Mouse (Mus musculus) cerebellum, adult 2 months (tissue): ENCODE results near the gene Nell2. TPM values are rescaled to one million over a fixed set of nuclear protein-coding genes. Genes with fewer than 3 reads are reported as not detected.

Experiments used
- DNase-seq, 2 experiments: peaks; one replicate each; pipeline ENCODE4 v3.0.0; 2021
- H3K27ac ChIP-seq: fragments of 200-500 bp; 2 replicates; pipeline ENCODE4 v1.5.1; 2012; ENCODE audit warnings: low read length, control low read depth, inconsistent platforms; ENCODE audit not compliant: insufficient read depth
- H3K27me3 ChIP-seq: fragments of 200-500 bp; 2 replicates; pipeline ENCODE4 v1.6.1; 2012; ENCODE audit warnings: inconsistent platforms, mild to moderate bottlenecking, low read length, moderate library complexity; ENCODE audit not compliant: control insufficient read depth, insufficient read depth
- H3K4me1 ChIP-seq: fragments of 200-500 bp; 2 replicates; pipeline ENCODE4 v1.6.1; 2011; ENCODE audit warnings: low read length; ENCODE audit not compliant: control insufficient read depth, insufficient read depth
- H3K4me3 ChIP-seq: fragments of 200-500 bp; replicated peaks from 2 replicates; pipeline ENCODE3; 2011; ENCODE audit warnings: mild to moderate bottlenecking, low read depth, low read length, control low read depth; ENCODE audit not compliant: insufficient read depth
- CTCF ChIP-seq: fragments of 200-500 bp; IDR thresholded peaks from 2 replicates; pipeline ENCODE4 v1.5.1; 2011; ENCODE audit warnings: low read depth, mild to moderate bottlenecking, control low read depth, low read length, moderate library complexity, borderline replicate concordance; ENCODE audit not compliant: insufficient read depth
- POLR2A ChIP-seq: fragments of 200-500 bp; IDR thresholded peaks from 2 replicates; pipeline ENCODE4 v1.6.1; 2011; ENCODE audit warnings: low read length, control low read depth, borderline replicate concordance; ENCODE audit not compliant: insufficient read depth
- WGBS: fragments of 180-500 bp; shearing (Covaris S2); methylation state at CpG from one replicate; pipeline ENCODE4 v1.1.7; 2018; 5-methylcytosine and 5-hydroxymethylcytosine counted together
- polyA plus RNA-seq: library from polyadenylated mRNA; depleted of rRNA; stranded (reverse); fragments of >200 nt; gene quantifications from 2 replicates; pipeline ENCODE4 v1.2.3, GENCODE M21; 2012; rRNA removed

The Nell2 gene
- polyA plus RNA-seq, 1 experiment, result 141 TPM

- H3K4me1 ChIP-seq, result peaks cover 15% of the 10 kb centered on the region
- no peak for TF ChIP-seq CTCF
- peak; percentile 71 to 74 for DNase-seq
- no peaks in the 10 kb centered on the region for H3K27me3 ChIP-seq
- no peak overlapping the region for H3K4me3 ChIP-seq
- WGBS, result 36% methylated on average over 6 of the region's 6 CpGs
- H3K27ac ChIP-seq, result no peak overlapping the region
Measured at GRCm38 (mm10) chr15:95049171-95049729, 479.1 kb downstream of the Nell2 start.

- TF ChIP-seq POLR2A, result no peak
- TF ChIP-seq CTCF, result no peak
- H3K27me3 ChIP-seq, result no peaks in the 10 kb centered on the region
- H3K4me3 ChIP-seq, result no peak overlapping the region
- H3K27ac ChIP-seq, result no peak overlapping the region
- H3K4me1 ChIP-seq, result peaks cover 17% of the 10 kb centered on the region
- DNase-seq, result peak; percentile 40 to 71
- 67% methylated on average over 2 of the region's 2 CpGs for WGBS
Measured at GRCm38 (mm10) chr15:95047486-95047885, 480.9 kb downstream of the Nell2 start.

GRCm38 (mm10) chr15:95044011-95044410 is 484.3 kb downstream of the Nell2 start:
- 3% methylated on average over 8 of the region's 8 CpGs for WGBS
- Histone ChIP-seq H3K4me3 (no peak overlapping the region), H3K4me1 (peaks cover 16% of the 10 kb centered on the region), H3K27me3 (no peaks in the 10 kb centered on the region), H3K27ac (peak overlapping the region; percentile 44; the same call in 1 of the 2 replicates)
- peak; percentile 89 to 96 for DNase-seq
- peak; percentile 17; the same call in 1 of the 2 replicates for TF ChIP-seq POLR2A
- TF ChIP-seq CTCF, result no peak

- Histone ChIP-seq H3K27me3 (no peaks in the 10 kb centered on the region), H3K4me1 (peaks cover 11% of the 10 kb centered on the region), H3K4me3 (no peak overlapping the region), H3K27ac (no peak overlapping the region)
- WGBS, result 77% methylated on average over 9 of the region's 9 CpGs
- TF ChIP-seq POLR2A (no peak), CTCF (no peak)
- DNase-seq, result no peak
Measured at GRCm38 (mm10) chr15:95042437-95042836, 485.9 kb downstream of the Nell2 start.

- Histone ChIP-seq H3K4me1 (no peaks in the 10 kb centered on the region), H3K27ac (no peak overlapping the region), H3K4me3 (no peak overlapping the region), H3K27me3 (no peaks in the 10 kb centered on the region)
- TF ChIP-seq POLR2A (no peak), CTCF (no peak)
- DNase-seq, result no peak
- WGBS, result 63% methylated on average over 5 of the region's 5 CpGs
Measured at GRCm38 (mm10) chr15:95029487-95029875, 498.9 kb downstream of the Nell2 start.

- no peak for DNase-seq
- no peaks in the 10 kb centered on the region for H3K4me1 ChIP-seq
- H3K27ac ChIP-seq, result no peak overlapping the region
- TF ChIP-seq CTCF (no peak), POLR2A (no peak)
- H3K4me3 ChIP-seq, result no peak overlapping the region
- H3K27me3 ChIP-seq, result no peaks in the 10 kb centered on the region
- 67% methylated on average over 13 of the region's 13 CpGs for WGBS
Measured at GRCm38 (mm10) chr15:95028862-95029486, 499.4 kb downstream of the Nell2 start.

Other genes with a start within 250 kb of the Nell2 start
- 15.5 and 21.1 TPM in 2 replicates for gene Dbx2, start 127.4 kb upstream of the Nell2 start, polyA plus RNA-seq